Mouse (Mus musculus) gastrocnemius, postnatal 36 days (tissue): ENCODE data around the gene Spock1. TPM values are rescaled to one million over a fixed set of nuclear protein-coding genes. Genes with fewer than 3 reads are reported as not detected.
"Not testable (repeated sequence)": the region's sequence is repeated elsewhere in the genome, so short reads cannot be mapped to it uniquely, and the experiment has no call there.

ENCODE experiments used
- DNase-seq, 2 experiments: peaks; one replicate each; pipeline ENCODE4 v3.0.0; 2022
- intact Hi-C: fragments of 180-260 bp; cut with DNase I; formaldehyde crosslinking; loops from one replicate; pipeline ENCODE4 v1.15.1; 2025
- total RNA-seq, 2 experiments: library from RNA; stranded (reverse); gene quantifications; 2 replicates each; pipeline ENCODE4 v1.2.3; 2021

Spock1 gene
- total RNA-seq, 2 experiments from 2014 or later, result 0.30 to 1.2 TPM

- DNase-seq, result no peak
- intact Hi-C loops, result no loop called here
Observed at GRCm38 (mm10) chr13:57619079-57619768, 288.9 kb downstream of the Spock1 start.

GRCm38 (mm10) chr13:57611326-57612171 is 296.6 kb downstream of the Spock1 start:
- DNase-seq, result no peak
- intact Hi-C loops, result no loop called here

GRCm38 (mm10) chr13:57609946-57610345 is 298.2 kb downstream of the Spock1 start:
- intact Hi-C loops, result no loop called here

GRCm38 (mm10) chr13:57604437-57604836 is 303.7 kb downstream of the Spock1 start:
- DNase-seq, result no peak
- intact Hi-C loops, result no loop called here

More at GRCm38 (mm10) chr13:57609946-57610345, 298.2 kb downstream of the Spock1 start:
- DNase-seq, result no peak

GRCm38 (mm10) chr13:57603226-57603625 is 304.9 kb downstream of the Spock1 start:
- DNase-seq, result no peak
- intact Hi-C loops, result no loop called here

GRCm38 (mm10) chr13:57595761-57596051 is 312.4 kb downstream of the Spock1 start:
- DNase-seq, result no peak
- intact Hi-C loops, result no loop called here

GRCm38 (mm10) chr13:57595032-57595760 is 312.9 kb downstream of the Spock1 start:
- DNase-seq, result no peak
- intact Hi-C loops, result no loop called here

GRCm38 (mm10) chr13:57589338-57589914 is 318.7 kb downstream of the Spock1 start:
- DNase-seq, intact Hi-C loops: not testable (repeated sequence)

GRCm38 (mm10) chr13:57588558-57589273 is 319.4 kb downstream of the Spock1 start:
- intact Hi-C loops, result no loop called here

GRCm38 (mm10) chr13:57585131-57585530 is 323.0 kb downstream of the Spock1 start:
- intact Hi-C loops, result no loop called here
- DNase-seq, result no peak

More at GRCm38 (mm10) chr13:57588558-57589273, 319.4 kb downstream of the Spock1 start:
- DNase-seq, result no peak

GRCm38 (mm10) chr13:57582314-57582976 is 325.7 kb downstream of the Spock1 start:
- no peak for DNase-seq
- intact Hi-C loops, result no loop called here

- no peak for DNase-seq
- intact Hi-C loops, result no loop called here
Observed at GRCm38 (mm10) chr13:57577541-57578244, 330.4 kb downstream of the Spock1 start.

- intact Hi-C loops, result no loop called here
- no peak for DNase-seq
Observed at GRCm38 (mm10) chr13:57573501-57573900, 334.6 kb downstream of the Spock1 start.

GRCm38 (mm10) chr13:57568404-57568803 is 339.7 kb downstream of the Spock1 start:
- DNase-seq, result no peak
- intact Hi-C loops, result no loop called here

- intact Hi-C loops, result no loop called here
- no peak for DNase-seq
Observed at GRCm38 (mm10) chr13:57555186-57555585, 352.9 kb downstream of the Spock1 start.

- DNase-seq, result no peak
- intact Hi-C loops, result no loop called here
Observed at GRCm38 (mm10) chr13:57549743-57550142, 358.4 kb downstream of the Spock1 start.

GRCm38 (mm10) chr13:57536988-57537547 is 371.1 kb downstream of the Spock1 start:
- DNase-seq, result no peak

GRCm38 (mm10) chr13:57534325-57534724 is 373.8 kb downstream of the Spock1 start:
- intact Hi-C loops, result no loop called here
- DNase-seq, result no peak

More at GRCm38 (mm10) chr13:57536988-57537547, 371.1 kb downstream of the Spock1 start:
- intact Hi-C loops, result no loop called here

- intact Hi-C loops, result no loop called here
Observed at GRCm38 (mm10) chr13:57525946-57526345, 382.2 kb downstream of the Spock1 start.

More at GRCm38 (mm10) chr13:57525946-57526345, 382.2 kb downstream of the Spock1 start:
- DNase-seq, result no peak
